Mouse (Mus musculus) neural tube, embryonic 11.5 days (tissue): ENCODE data around the gene Dscam. TPM values are rescaled to one million over a fixed set of nuclear protein-coding genes. Genes with fewer than 3 reads are reported as not detected.
"Not testable (repeated sequence)": the region's sequence is repeated elsewhere in the genome, so short reads cannot be mapped to it uniquely, and the experiment has no call there.

ENCODE experiments used
- ATAC-seq: fragments of 200-750 bp; cut with Nextera tagmentation; 2 replicates; pipeline ENCODE4 v1.8.0; 2017; ENCODE audit warnings: moderate number of reproducible peaks, mild to moderate bottlenecking, moderate TSS enrichment, moderate library complexity; ENCODE audit not compliant: insufficient read depth, low FRiP score, low TSS enrichment
- DNase-seq: peaks from one replicate; pipeline ENCODE4 v3.0.0-alpha.2; 2015; ENCODE audit warnings: low spot score
- H3K27ac ChIP-seq: fragments of 300-500 bp; sonication (generic); 2 replicates; pipeline ENCODE4 v1.5.1; 2014; ENCODE audit warnings: low read depth, mild to moderate bottlenecking, low read length
- H3K27me3 ChIP-seq: fragments of 300-500 bp; sonication (generic); 2 replicates; pipeline ENCODE4 v1.6.1; 2014; ENCODE audit warnings: mild to moderate bottlenecking, low read length, mixed read lengths; ENCODE audit not compliant: control insufficient read depth, insufficient read depth
- H3K36me3 ChIP-seq: fragments of 300-500 bp; sonication (generic); 2 replicates; pipeline ENCODE4 v1.6.1; 2014; ENCODE audit warnings: mild to moderate bottlenecking, low read length, moderate library complexity, mixed read lengths; ENCODE audit not compliant: control insufficient read depth, insufficient read depth
- H3K4me1 ChIP-seq: fragments of 300-500 bp; sonication (generic); 2 replicates; pipeline ENCODE4 v1.6.1; 2014; ENCODE audit warnings: low read length, mixed read lengths; ENCODE audit not compliant: control insufficient read depth, insufficient read depth
- H3K4me2 ChIP-seq: fragments of 300-500 bp; sonication (generic); 2 replicates; pipeline ENCODE4 v1.6.1; 2014; ENCODE audit warnings: low read depth, mild to moderate bottlenecking, moderate library complexity
- H3K4me3 ChIP-seq: fragments of 300-500 bp; sonication (generic); 2 replicates; pipeline ENCODE4 v1.5.1; 2014; ENCODE audit warnings: low read depth, low read length
- H3K9ac ChIP-seq: fragments of 300-500 bp; sonication (generic); 2 replicates; pipeline ENCODE4 v1.6.1; 2014; ENCODE audit warnings: mild to moderate bottlenecking, low read length
- H3K9me3 ChIP-seq: fragments of 300-500 bp; sonication (generic); 2 replicates; pipeline ENCODE4 v1.6.1; 2016; ENCODE audit warnings: low read length; ENCODE audit not compliant: control insufficient read depth
- WGBS: fragments of 180-500 bp; shearing (Covaris S2); extraction: QIAGEN DNeasy Blood & Tissue Kit; methylation state at CpG from one replicate; pipeline ENCODE4 v1.1.7; 2014; 5-methylcytosine and 5-hydroxymethylcytosine counted together
- polyA plus RNA-seq: library from polyadenylated mRNA; unstranded; fragments of >200 nt; fragmentation: Nextera tagmentation; extraction: Ambion mirVana; gene quantifications from 2 replicates; pipeline ENCODE4 v1.2.1, GENCODE M21; 2014

Gene Dscam
- polyA plus RNA-seq, 1 experiment from 2014 or later = 1.4 TPM

DNA sequence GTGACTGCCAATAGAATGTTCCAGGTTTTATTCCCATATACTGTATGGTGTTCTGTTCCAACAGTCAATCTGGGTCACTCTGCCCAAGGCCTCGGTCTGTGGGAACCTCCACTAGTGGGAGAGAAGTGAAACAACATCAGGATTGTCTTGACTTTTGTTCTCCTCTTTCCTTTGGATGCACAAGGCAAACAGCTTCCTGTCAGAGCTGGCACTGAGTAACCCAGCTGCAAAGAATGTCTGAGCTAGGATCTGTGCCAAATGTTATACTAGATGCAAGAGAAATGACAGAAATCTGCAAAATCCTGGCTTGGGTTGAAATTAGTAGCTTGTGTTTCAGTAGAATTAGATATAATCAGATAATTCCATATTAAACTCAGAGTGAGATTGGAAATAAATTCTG is 282.5 kb downstream of the Dscam start:
- ATAC-seq (no peak), DNase-seq (no peak)
- Histone ChIP-seq H3K9ac (no peak overlapping the region), H3K27me3 (no peaks in the 10 kb centered on the region), H3K4me2 (no peak overlapping the region), H3K4me1 (no peaks in the 10 kb centered on the region; the same call in 1 of the 2 replicates), H3K36me3 (no peaks in the 10 kb centered on the region), H3K27ac (no peak overlapping the region), H3K9me3 (no peaks in the 10 kb centered on the region), H3K4me3 (no peak overlapping the region)
- 65% methylated on average over 1 of the region's 1 CpGs for WGBS

DNA sequence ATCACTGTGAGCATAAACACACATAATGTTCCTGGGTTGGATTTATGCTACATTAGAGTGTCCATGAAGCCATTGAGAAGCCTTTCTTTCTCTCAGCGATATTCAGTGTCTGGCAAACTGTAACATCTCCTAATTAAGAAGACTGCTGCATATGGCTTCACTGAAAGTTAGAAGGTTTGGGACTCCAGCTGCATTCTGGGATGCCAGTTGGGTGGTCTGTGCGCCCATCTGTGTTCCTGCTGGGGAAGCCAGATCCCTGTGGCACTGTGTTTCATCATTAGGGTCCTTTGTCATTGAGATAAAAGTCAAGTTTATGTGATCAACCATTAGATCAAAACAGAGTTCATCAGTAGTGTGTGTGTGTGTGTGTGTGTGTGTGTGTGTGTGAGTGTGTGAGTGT is 284.7 kb downstream of the Dscam start:
- no peaks in the 10 kb centered on the region for H3K36me3 ChIP-seq
- no peak overlapping the region for H3K9ac ChIP-seq
- no peak for DNase-seq
- H3K4me2 ChIP-seq = no peak overlapping the region
- no peak for ATAC-seq
- no peaks in the 10 kb centered on the region for H3K27me3 ChIP-seq
- H3K4me3 ChIP-seq = no peak overlapping the region
- no peaks in the 10 kb centered on the region; the same call in 1 of the 2 replicates for H3K4me1 ChIP-seq
- no peak overlapping the region for H3K27ac ChIP-seq
- WGBS = 86% methylated on average over 2 of the region's 2 CpGs
- H3K9me3 ChIP-seq = no peaks in the 10 kb centered on the region

DNA sequence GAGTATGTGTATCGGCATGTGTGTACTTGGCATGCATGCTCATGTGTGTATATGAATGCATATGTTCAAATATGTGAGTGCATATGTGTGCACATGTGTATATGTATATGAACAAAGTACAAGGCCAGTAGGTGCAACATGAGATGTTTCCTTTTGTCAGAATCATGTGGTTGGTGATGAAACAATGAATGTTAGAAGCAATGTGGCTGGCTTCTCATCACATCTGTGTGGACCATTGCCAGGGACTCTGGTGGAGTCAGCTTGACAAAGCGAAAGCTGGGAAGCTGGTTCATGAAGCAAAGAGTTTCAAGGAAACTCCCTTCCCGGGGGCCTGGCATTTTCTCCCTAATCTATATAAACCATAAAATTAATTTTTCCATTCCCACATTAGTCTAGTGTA is 286.0 kb downstream of the Dscam start:
- 96% methylated on average over 3 of the region's 3 CpGs for WGBS
- H3K4me3 ChIP-seq, H3K9ac ChIP-seq, H3K4me1 ChIP-seq, H3K27ac ChIP-seq, H3K27me3 ChIP-seq, ATAC-seq, H3K9me3 ChIP-seq, H3K4me2 ChIP-seq, H3K36me3 ChIP-seq, DNase-seq: not testable (repeated sequence)

DNA sequence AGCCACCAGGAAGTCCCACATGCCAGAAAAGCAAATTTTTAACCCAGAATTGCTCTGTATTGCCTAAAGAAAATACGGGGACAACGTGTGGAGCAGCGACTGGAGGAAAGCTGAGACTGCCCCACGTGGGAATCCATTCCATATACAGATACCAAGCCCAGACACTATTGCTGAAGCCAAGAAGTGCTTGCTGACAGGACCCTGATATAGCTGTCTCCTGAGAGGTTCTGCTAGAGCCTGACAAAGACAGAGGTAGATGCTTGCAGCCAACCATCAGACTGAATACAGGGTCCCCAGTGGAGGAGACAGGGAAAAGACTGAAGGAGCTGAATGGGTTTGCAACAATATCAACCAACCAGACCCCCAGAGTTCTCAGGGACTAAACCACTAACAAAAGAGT is 293.3 kb downstream of the Dscam start:
- H3K4me2 ChIP-seq = no peak overlapping the region
- H3K9ac ChIP-seq = no peak overlapping the region
- 83% methylated on average over 4 of the region's 4 CpGs for WGBS
- ATAC-seq (no peak), DNase-seq (no peak)
- no peaks in the 10 kb centered on the region for H3K4me1 ChIP-seq
- no peaks in the 10 kb centered on the region for H3K9me3 ChIP-seq
- no peaks in the 10 kb centered on the region for H3K27me3 ChIP-seq
- no peak overlapping the region for H3K27ac ChIP-seq
- no peak overlapping the region for H3K4me3 ChIP-seq
- no peaks in the 10 kb centered on the region for H3K36me3 ChIP-seq

- H3K27ac ChIP-seq = no peak overlapping the region
- 59% methylated on average over 7 of the region's 7 CpGs for WGBS
- H3K27me3 ChIP-seq = no peaks in the 10 kb centered on the region
- no peaks in the 10 kb centered on the region for H3K9me3 ChIP-seq
- H3K36me3 ChIP-seq = no peaks in the 10 kb centered on the region
- H3K9ac ChIP-seq = no peak overlapping the region
- H3K4me3 ChIP-seq = no peak overlapping the region
- H3K4me1 ChIP-seq = no peaks in the 10 kb centered on the region
- DNase-seq (no peak), ATAC-seq (no peak)
- H3K4me2 ChIP-seq = no peak overlapping the region
Observed at GRCm38 (mm10) chr16:96872799-96873198, 297.8 kb downstream of the Dscam start.

- no peak for ATAC-seq
- no peak for DNase-seq
- Histone ChIP-seq H3K4me1 (no peaks in the 10 kb centered on the region), H3K27me3 (no peaks in the 10 kb centered on the region), H3K36me3 (no peaks in the 10 kb centered on the region), H3K9ac (no peak overlapping the region), H3K27ac (no peak overlapping the region), H3K4me3 (no peak overlapping the region), H3K4me2 (no peak overlapping the region), H3K9me3 (no peaks in the 10 kb centered on the region)
- 67% methylated on average over 2 of the region's 2 CpGs for WGBS
Observed at GRCm38 (mm10) chr16:96857571-96857970, 313.0 kb downstream of the Dscam start.

DNA sequence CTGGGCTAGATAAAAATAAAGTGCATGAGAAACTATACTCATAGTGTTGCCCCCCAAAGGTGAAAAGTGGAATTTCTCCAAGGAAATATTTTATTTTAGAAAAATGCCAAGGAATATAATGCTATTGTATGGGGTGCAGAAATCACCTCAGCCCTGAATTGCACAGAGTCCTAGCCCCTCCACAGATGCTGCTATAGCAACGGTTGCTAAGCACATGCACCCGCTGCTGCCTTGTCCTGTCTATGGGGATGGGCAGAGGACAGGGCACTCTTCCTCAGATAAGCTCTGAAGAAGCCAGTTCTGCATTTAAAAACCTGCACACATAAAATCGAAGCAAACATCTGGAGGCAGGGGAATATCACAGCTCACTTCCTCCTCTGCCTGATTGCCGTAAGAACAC is 315.5 kb downstream of the Dscam start:
- no peaks in the 10 kb centered on the region for H3K36me3 ChIP-seq
- H3K4me1 ChIP-seq = no peaks in the 10 kb centered on the region
- no peak overlapping the region for H3K4me3 ChIP-seq
- no peak overlapping the region for H3K4me2 ChIP-seq
- DNase-seq = no peak
- H3K27ac ChIP-seq = no peak overlapping the region
- no peaks in the 10 kb centered on the region for H3K27me3 ChIP-seq
- no peaks in the 10 kb centered on the region for H3K9me3 ChIP-seq
- ATAC-seq = peak; percentile 76
- WGBS = 68% methylated on average over 4 of the region's 4 CpGs
- no peak overlapping the region for H3K9ac ChIP-seq

- no peaks in the 10 kb centered on the region for H3K4me1 ChIP-seq
- H3K27ac ChIP-seq = no peak overlapping the region
- peak; percentile 53; the same call in 1 of the 2 replicates for ATAC-seq
- no peak overlapping the region for H3K4me3 ChIP-seq
- no peak overlapping the region for H3K9ac ChIP-seq
- no peaks in the 10 kb centered on the region for H3K27me3 ChIP-seq
- peak; percentile 57 for DNase-seq
- 22% methylated on average over 4 of the region's 4 CpGs for WGBS
- H3K4me2 ChIP-seq = no peak overlapping the region
- H3K36me3 ChIP-seq = no peaks in the 10 kb centered on the region
- no peaks in the 10 kb centered on the region for H3K9me3 ChIP-seq
Observed at GRCm38 (mm10) chr16:96852383-96852782, 318.2 kb downstream of the Dscam start.

DNA sequence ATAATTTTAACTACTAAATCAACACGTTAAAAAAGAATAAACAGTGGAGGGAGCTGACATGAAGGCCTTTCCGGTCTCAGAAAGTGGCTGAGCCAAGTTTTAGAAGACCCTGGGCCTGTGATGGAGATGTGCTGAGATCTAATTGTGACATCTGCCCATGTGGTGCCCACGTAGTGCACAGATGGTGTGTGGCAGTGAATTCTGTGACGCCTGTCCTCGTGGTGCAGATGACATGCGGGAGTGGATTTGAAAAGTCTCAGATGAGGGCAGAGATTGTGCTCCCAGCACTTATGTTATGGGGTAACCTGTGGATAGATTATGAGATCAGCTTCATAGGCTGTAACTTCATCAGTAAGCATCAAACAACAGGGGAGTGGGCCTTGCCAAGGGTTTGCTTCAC is 321.6 kb downstream of the Dscam start:
- Histone ChIP-seq H3K36me3 (no peaks in the 10 kb centered on the region), H3K4me3 (no peak overlapping the region), H3K4me1 (0 out of 2 replicates have a peak, but pooled peaks cover 4% of the 10 kb centered on the region), H3K9me3 (no peaks in the 10 kb centered on the region), H3K9ac (no peak overlapping the region), H3K4me2 (no peak overlapping the region), H3K27ac (no peak overlapping the region), H3K27me3 (no peaks in the 10 kb centered on the region)
- ATAC-seq (no peak), DNase-seq (no peak)
- WGBS = 88% methylated on average over 6 of the region's 6 CpGs
